Mouse (Mus musculus) bone marrow, adult 2 months (tissue): ENCODE results near the gene D10Jhu81e. TPM values are rescaled to one million over a fixed set of nuclear protein-coding genes. Genes with fewer than 3 reads are reported as not detected.

Experiments
- H3K27ac ChIP-seq: fragments of 200-500 bp; 2 replicates; pipeline ENCODE4 v1.5.1; 2012; ENCODE audit warnings: low read depth, mild to moderate bottlenecking, control low read depth, inconsistent platforms, low read length; ENCODE audit not compliant: control insufficient read depth, poor library complexity, insufficient read depth
- H3K4me1 ChIP-seq: fragments of 200-500 bp; 2 replicates; pipeline ENCODE4 v1.6.1; 2011; ENCODE audit warnings: low read length; ENCODE audit not compliant: control insufficient read depth, insufficient read depth
- H3K4me3 ChIP-seq: fragments of 200-500 bp; replicated peaks from 2 replicates; pipeline ENCODE3; 2011; ENCODE audit warnings: mild to moderate bottlenecking, low read depth, low read length, control low read depth; ENCODE audit not compliant: control insufficient read depth
- CTCF ChIP-seq: fragments of 200-500 bp; IDR thresholded peaks from 2 replicates; pipeline ENCODE4 v1.5.1; 2011; ENCODE audit warnings: low read length, control low read depth; ENCODE audit not compliant: control insufficient read depth, insufficient read depth
- POLR2A ChIP-seq: fragments of 200-500 bp; IDR thresholded peaks from 2 replicates; pipeline ENCODE4 v1.6.1; 2011; ENCODE audit warnings: low read depth, mild to moderate bottlenecking, control low read depth, low read length, borderline replicate concordance; ENCODE audit not compliant: control insufficient read depth
- WGBS: fragments of 180-500 bp; shearing (Covaris S2); methylation state at CpG from one replicate; pipeline ENCODE4 v1.1.7; 2018; 5-methylcytosine and 5-hydroxymethylcytosine counted together
- polyA plus RNA-seq: library from polyadenylated mRNA; stranded (reverse); fragments of >200 nt; gene quantifications from 2 replicates; pipeline ENCODE4 v1.2.4, GENCODE M21; 2011; ENCODE audit warnings: low replicate concordance; ENCODE audit not compliant: missing spikeins, insufficient read depth, insufficient read length

D10Jhu81e gene
- polyA plus RNA-seq, 1 experiment: 31.3 TPM

DNA sequence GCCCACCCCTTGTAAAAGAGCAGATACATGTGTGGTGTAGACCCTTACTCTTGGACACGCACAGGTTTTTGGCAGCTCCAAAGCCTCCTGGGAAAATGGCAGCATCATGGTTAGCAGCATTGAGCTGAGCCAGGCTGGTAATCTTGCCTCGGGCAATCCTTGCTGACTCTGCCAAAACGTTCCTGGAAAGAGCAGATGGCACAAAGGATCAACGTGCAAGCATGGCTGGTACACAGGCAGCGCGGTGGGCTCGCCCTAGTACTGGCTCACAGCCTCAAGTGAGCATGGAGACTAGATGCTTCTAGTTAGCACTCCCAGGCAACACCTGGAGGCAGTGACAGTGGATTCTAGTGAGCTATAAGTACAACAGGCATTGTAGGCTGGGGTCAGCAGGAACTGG lies 2.2 kb downstream of the D10Jhu81e start:
- Histone ChIP-seq H3K27ac (no peak overlapping the region), H3K4me1 (no peaks in the 10 kb centered on the region; the same call in 1 of the 2 replicates), H3K4me3 (no peak overlapping the region)
- WGBS: 90% methylated on average over 7 of the region's 7 CpGs
- TF ChIP-seq POLR2A (no peak), CTCF (no peak)

GRCm38 (mm10) chr10:78165256-78166005 lies 4.2 kb downstream of the D10Jhu81e start:
- TF ChIP-seq POLR2A: no peak
- no peak for TF ChIP-seq CTCF
- Histone ChIP-seq H3K4me3 (no peak overlapping the region), H3K27ac (no peak overlapping the region), H3K4me1 (peaks cover 5% of the 10 kb centered on the region)
- 93% methylated on average over 21 of the region's 21 CpGs for WGBS

- TF ChIP-seq POLR2A (no peak), CTCF (no peak)
- Histone ChIP-seq H3K27ac (no peak overlapping the region), H3K4me1 (peaks cover 7% of the 10 kb centered on the region), H3K4me3 (no peak overlapping the region)
- 89% methylated on average over 12 of the region's 12 CpGs for WGBS
Observed at GRCm38 (mm10) chr10:78164786-78165185, 4.8 kb downstream of the D10Jhu81e start.

DNA sequence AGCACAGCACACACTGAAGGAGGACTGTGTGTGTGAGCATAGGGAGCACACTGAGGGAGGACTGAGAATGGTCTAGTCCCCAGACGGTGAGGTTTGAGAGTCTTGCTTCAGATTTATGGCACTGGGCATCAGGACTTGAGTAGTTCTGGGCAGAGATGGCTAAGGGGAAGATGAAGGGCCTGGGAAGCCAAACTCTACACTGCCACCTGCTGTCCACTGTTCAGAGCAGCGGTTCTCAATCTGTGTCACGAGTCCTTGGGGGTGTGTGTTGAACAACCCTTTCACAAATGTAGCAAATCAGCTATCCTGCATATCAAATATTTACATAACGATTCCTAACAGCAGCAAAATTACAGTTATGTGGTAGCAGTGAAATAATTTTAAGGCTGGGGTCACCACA lies 5.7 kb downstream of the D10Jhu81e start:
- no peak overlapping the region for H3K27ac ChIP-seq
- no peak overlapping the region for H3K4me3 ChIP-seq
- H3K4me1 ChIP-seq: peaks cover 7% of the 10 kb centered on the region
- 16% methylated on average over 4 of the region's 4 CpGs for WGBS
- TF ChIP-seq POLR2A (no peak), CTCF (peak; percentile 86)

DNA sequence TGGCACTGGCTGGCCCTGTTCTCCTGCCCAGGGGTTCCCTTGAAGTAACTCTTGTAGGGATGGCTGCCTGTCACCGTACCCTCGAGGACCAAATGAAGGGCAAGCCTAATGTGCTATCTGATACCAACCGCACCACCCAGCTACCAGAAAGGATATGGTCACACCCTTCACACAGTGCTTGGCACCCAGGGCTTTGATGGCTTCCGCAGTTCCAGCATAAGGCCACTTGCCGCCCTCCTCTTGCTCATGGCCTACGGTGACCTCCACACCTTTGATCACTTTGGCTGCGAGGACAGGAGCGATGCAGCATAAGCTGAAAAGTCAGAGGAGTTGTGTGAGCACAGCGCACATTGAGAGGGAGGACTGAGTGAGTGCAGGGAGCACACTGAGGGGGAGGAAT lies 6.3 kb downstream of the D10Jhu81e start:
- H3K4me1 ChIP-seq: peaks cover 9% of the 10 kb centered on the region
- WGBS: 85% methylated on average over 9 of the region's 9 CpGs
- no peak overlapping the region for H3K27ac ChIP-seq
- no peak overlapping the region for H3K4me3 ChIP-seq
- TF ChIP-seq CTCF (no peak), POLR2A (no peak)

GRCm38 (mm10) chr10:78162646-78163045 lies 6.9 kb downstream of the D10Jhu81e start:
- no peak for TF ChIP-seq POLR2A
- TF ChIP-seq CTCF: no peak
- Histone ChIP-seq H3K4me3 (no peak overlapping the region), H3K27ac (no peak overlapping the region), H3K4me1 (peaks cover 11% of the 10 kb centered on the region)
- 88% methylated on average over 12 of the region's 12 CpGs for WGBS

DNA sequence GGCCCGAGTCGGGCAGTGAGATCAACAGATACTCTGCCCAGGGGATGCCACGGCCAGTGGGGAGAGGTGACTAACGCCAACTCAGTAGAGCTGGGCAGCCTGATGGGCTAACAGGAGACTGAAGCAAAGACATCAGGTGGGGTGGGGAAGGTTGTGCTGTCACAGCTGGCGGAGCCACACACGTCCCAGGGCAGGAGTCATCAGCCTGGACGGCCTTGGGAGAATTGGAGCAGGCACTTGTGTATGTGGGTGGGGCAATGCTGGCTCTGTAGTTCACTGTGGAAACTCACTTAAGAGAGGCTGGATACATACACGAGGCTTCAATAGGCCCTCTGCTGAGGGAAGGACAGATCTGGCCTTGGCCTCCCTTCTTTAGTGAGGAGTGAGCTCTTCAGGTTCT lies 8.5 kb downstream of the D10Jhu81e start:
- 0 out of 2 replicates have a peak overlapping the region, but pooled peaks have one; percentile 30 for H3K27ac ChIP-seq
- WGBS: 48% methylated on average over 8 of the region's 8 CpGs
- no peak for TF ChIP-seq POLR2A
- H3K4me3 ChIP-seq: no peak overlapping the region
- peaks cover 11% of the 10 kb centered on the region for H3K4me1 ChIP-seq

- WGBS: 29% methylated on average over 16 of the region's 16 CpGs
- Histone ChIP-seq H3K4me3 (peak overlapping the region; percentile 2), H3K27ac (peak overlapping the region; percentile 49), H3K4me1 (peaks cover 11% of the 10 kb centered on the region)
- TF ChIP-seq CTCF (peak; percentile 15; the same call in 1 of the 2 replicates), POLR2A (peak; percentile 56; the same call in 1 of the 2 replicates)
Observed at GRCm38 (mm10) chr10:78160369-78161095, 9.1 kb downstream of the D10Jhu81e start.
